In the genomic region with DNA sequence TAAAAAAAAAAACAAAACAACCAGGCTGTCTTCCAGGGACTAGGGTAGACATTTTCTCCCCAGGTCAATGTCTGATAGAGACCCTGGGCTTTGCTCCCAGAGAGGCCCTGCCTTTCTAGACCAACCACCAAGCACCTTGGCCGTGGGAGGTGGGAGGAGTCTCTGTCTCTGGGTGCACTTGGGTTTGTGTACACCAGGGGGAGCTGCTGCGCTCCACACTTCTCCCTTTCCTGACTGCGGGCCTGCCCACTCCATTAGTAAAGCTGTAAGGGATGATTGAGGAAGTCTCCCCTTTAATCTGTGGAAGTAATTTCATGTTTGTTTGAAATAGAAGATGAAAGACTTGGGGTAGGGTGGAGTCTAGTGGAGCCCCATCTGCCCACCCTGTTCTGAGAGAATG, we compare ENCODE assay signal across 8 mouse cellular contexts. TPM values are rescaled to one million over a fixed set of nuclear protein-coding genes. Genes with fewer than 3 reads are reported as not detected.
DNase-seq lines count a peak whose midpoint lies in the region; ATAC-seq and TF ChIP-seq lines count a peak whose summit lies in the region.
"Had no signal": no experiment of that assay in that cellular context is flagged by ENCODE, and none has a peak within 500 bp of the region (broad histone marks: within the 10 kb centered on the region; RNA-seq: fewer than 3 reads in every experiment).

No protein-coding gene starts in this region.

- peak; percentile 42 for DNase-seq in CH12.LX (ENCODE audit: extremely low read depth)
- DNase-seq in R1 (ENCODE audit: low read depth, low spot score): peak; percentile 84
- peak; percentile 44 for DNase-seq in lung, adult 2 months
- DNase-seq in spleen, postnatal 36 days (ENCODE audit: low spot score in 2 of 2): peak; percentile 23

- dilution Hi-C loops in CH12.LX (cut with MboI; ENCODE audit: extremely low pct_ligation_motif_present, extremely low pct_unique_long_range_greater_than_20kb, low sequenced_read_pairs): no loop called here

- H3K4me3 ChIP-seq in intestine, postnatal 0 days (ENCODE audit: low read depth, low read length): no peak overlapping the region
- H3K4me3 ChIP-seq in intestine, embryonic 15.5 days (replicated peaks): no peak overlapping the region
- no peak overlapping the region for H3K4me3 ChIP-seq in CH12.LX (replicated peaks in 1 of 3; ENCODE audit: low read depth in 2 of 3, low read length in 2 of 3, poor library complexity in 1 of 3)
- no peak overlapping the region for H3K4me3 ChIP-seq in embryonic fibroblast, embryonic 13.5 days (ENCODE audit: insufficient read depth, low read length)
- no peak overlapping the region for H3K4me3 ChIP-seq in lung, adult 2 months (replicated peaks; ENCODE audit: extremely low read depth, low read depth, low read length)
- H3K4me3 ChIP-seq: myocyte had no signal

- H3K79me2 ChIP-seq in CH12.LX (replicated peaks; ENCODE audit: control insufficient read depth, extremely low read depth, insufficient read depth, poor library complexity, severe bottlenecking): no peaks in the 10 kb centered on the region

- peaks cover 3% of the 10 kb centered on the region; the same call in 1 of the 2 replicates for H3K4me1 ChIP-seq in intestine, postnatal 0 days (replicated peaks; ENCODE audit: control insufficient read depth, insufficient read depth, low read length)
- H3K4me1 ChIP-seq in intestine, embryonic 15.5 days (replicated peaks): peaks cover 21% of the 10 kb centered on the region
- peaks cover 13 to 25% of the 10 kb centered on the region in 2 experiments for H3K4me1 ChIP-seq in CH12.LX (ENCODE audit: control insufficient read depth in 1 of 2, insufficient read depth in 2 of 2)
- no peaks in the 10 kb centered on the region for H3K4me1 ChIP-seq in embryonic fibroblast, embryonic 13.5 days (ENCODE audit: control insufficient read depth, insufficient read depth, low read length)
- H3K4me1 ChIP-seq in lung, adult 2 months (ENCODE audit: control insufficient read depth, insufficient read depth, low read length): no peaks in the 10 kb centered on the region

- WGBS in intestine, postnatal 0 days: 60% methylated on average over 3 of the region's 3 CpGs
- WGBS in intestine, embryonic 15.5 days: 55% methylated on average over 3 of the region's 3 CpGs
- 49% methylated on average over 3 of the region's 3 CpGs for WGBS in lung, adult 2 months

- TF ChIP-seq EP300 in CH12.LX (IDR thresholded peaks at IDR 0.05; ENCODE audit: low read length): no peak

- no peaks in the 10 kb centered on the region for H3K9me3 ChIP-seq in intestine, postnatal 0 days (ENCODE audit: control insufficient read depth)
- H3K9me3 ChIP-seq in intestine, embryonic 15.5 days: no peaks in the 10 kb centered on the region
- peaks cover 2% of the 10 kb centered on the region for H3K9me3 ChIP-seq in CH12.LX (replicated peaks; ENCODE audit: low read length)

- no peak for TF ChIP-seq POLR2A in CH12.LX (IDR thresholded peaks at IDR 0.05; ENCODE audit: low read depth, low read length)
- no peak for TF ChIP-seq POLR2A in embryonic fibroblast, embryonic 13.5 days (IDR thresholded peaks at IDR 0.05; ENCODE audit: low read depth, low read length)
- TF ChIP-seq POLR2A in lung, adult 2 months (IDR thresholded peaks at IDR 0.05; ENCODE audit: borderline replicate concordance, extremely low read depth, low read depth, low read length): no peak

- peak; percentile 47 for ATAC-seq in intestine, postnatal 0 days
- no peak for ATAC-seq in intestine, embryonic 15.5 days

- no peak overlapping the region for H3K4me2 ChIP-seq in intestine, postnatal 0 days (replicated peaks; ENCODE audit: low read depth)
- H3K4me2 ChIP-seq in intestine, embryonic 15.5 days (replicated peaks): no peak overlapping the region
- no peak overlapping the region for H3K4me2 ChIP-seq in CH12.LX (ENCODE audit: insufficient read depth, low read depth, poor library complexity, severe bottlenecking)

- in situ Hi-C loops in CH12.LX (cut with MboI; ENCODE audit: low pct_ligation_motif_present, low pct_unique_long_range_greater_than_20kb, low sequenced_read_pairs): no loop called here

- TF ChIP-seq CTCF in intestine, postnatal 0 days (IDR thresholded peaks at IDR 0.05; ENCODE audit: low read depth): peak; percentile 79
- TF ChIP-seq CTCF in CH12.LX (conservative IDR thresholded peaks at IDR 0.05 in 1 of 2, IDR thresholded peaks at IDR 0.05 in 1 of 2; ENCODE audit: low read depth in 2 of 2, low read length in 2 of 2): peak; percentile 27 to 64
- TF ChIP-seq CTCF in embryonic fibroblast, embryonic 13.5 days (IDR thresholded peaks at IDR 0.05; ENCODE audit: borderline replicate concordance, insufficient read depth, low read length): peak; percentile 64
- TF ChIP-seq CTCF in lung, adult 2 months (IDR thresholded peaks at IDR 0.05; ENCODE audit: insufficient read depth, low read length): peak; percentile 53

- H3K27ac ChIP-seq in intestine, postnatal 0 days (ENCODE audit: low read depth, low read length): no peak overlapping the region
- no peak overlapping the region for H3K27ac ChIP-seq in intestine, embryonic 15.5 days
- H3K27ac ChIP-seq in CH12.LX (ENCODE audit: insufficient read depth, low read depth): no peak overlapping the region
- H3K27ac ChIP-seq in embryonic fibroblast, embryonic 13.5 days (ENCODE audit: insufficient read depth, low read length): no peak overlapping the region

- H3K27me3 ChIP-seq in intestine, postnatal 0 days (replicated peaks; ENCODE audit: control insufficient read depth, insufficient read depth, low read length): no peaks in the 10 kb centered on the region
- H3K27me3 ChIP-seq in intestine, embryonic 15.5 days (replicated peaks): no peaks in the 10 kb centered on the region
- no peaks in the 10 kb centered on the region for H3K27me3 ChIP-seq in CH12.LX (replicated peaks)

- no peak overlapping the region for H3K9ac ChIP-seq in intestine, postnatal 0 days (ENCODE audit: low read depth, low read length)
- H3K9ac ChIP-seq in intestine, embryonic 15.5 days: no peak overlapping the region
- H3K9ac ChIP-seq in CH12.LX (ENCODE audit: insufficient read depth, low read depth): no peak overlapping the region

- peaks cover 29% of the 10 kb centered on the region for H3K36me3 ChIP-seq in intestine, postnatal 0 days (ENCODE audit: control insufficient read depth, insufficient read depth)
- peaks cover 6% of the 10 kb centered on the region; the same call in 1 of the 2 replicates for H3K36me3 ChIP-seq in intestine, embryonic 15.5 days
- peaks cover 24 to 71% of the 10 kb centered on the region in 2 experiments for H3K36me3 ChIP-seq in CH12.LX (replicated peaks in 1 of 2; ENCODE audit: control insufficient read depth in 1 of 2, insufficient read depth in 1 of 2, low read length in 1 of 2)

- peak; percentile 46 for TF ChIP-seq RAD21 in CH12.LX (IDR thresholded peaks at IDR 0.05; ENCODE audit: low read depth, low read length)

TF ChIP-seq in CH12.LX, 34 proteins besides CTCF, POLR2A, EP300 and RAD21:
- TF ChIP-seq SMC3 (IDR thresholded peaks at IDR 0.05; ENCODE audit: low read depth, low read length) (peak; percentile 50), E2F4 (IDR thresholded peaks at IDR 0.05; ENCODE audit: insufficient replicate concordance, low read depth, low read length) (no peak), SIN3A (IDR thresholded peaks at IDR 0.05; ENCODE audit: low read length) (no peak), IRF4 (IDR thresholded peaks at IDR 0.05; ENCODE audit: low read depth, low read length) (no peak)

RNA-seq across cellular contexts. Expression of a gene that starts 20.8 kb away (rescaled TPM):
- 24.7 and 27.1 TPM in 2 replicates for polyA plus RNA-seq in intestine, postnatal 0 days (2015; fragmentation: Nextera tagmentation; extraction: Ambion mirVana)
- 36.2 and 38.2 TPM in 2 replicates for polyA plus RNA-seq in intestine, embryonic 15.5 days (2015; fragmentation: Nextera tagmentation; extraction: Ambion mirVana)
- total RNA-seq in CH12.LX (2012; rRNA removed): 30.3 and 34.4 TPM in 2 replicates
- total RNA-seq in CH12.LX (2014; rRNA removed): 18.5 and 19.9 TPM in 2 replicates
- polyA plus RNA-seq in CH12.LX (2012; ENCODE audit: insufficient read length, low read depth): 40.4 and 54.8 TPM in 2 replicates
- polyA plus RNA-seq in embryonic fibroblast, embryonic 13.5 days (2011; ENCODE audit: insufficient read length, low read depth, missing spikeins): 20.8 and 26.7 TPM in 2 replicates
- 6.6 and 7.5 TPM in 2 replicates for polyA plus RNA-seq in lung, adult 2 months (2012; rRNA removed)

RNA-seq across cellular contexts. Expression of a gene that starts 20.9 kb away (rescaled TPM):
- 5.8 and 6.0 TPM in 2 replicates for polyA plus RNA-seq in intestine, postnatal 0 days (2015; fragmentation: Nextera tagmentation; extraction: Ambion mirVana)
- 13.3 and 14.0 TPM in 2 replicates for polyA plus RNA-seq in intestine, embryonic 15.5 days (2015; fragmentation: Nextera tagmentation; extraction: Ambion mirVana)
- 21.0 and 24.6 TPM in 2 replicates for total RNA-seq in CH12.LX (2012; rRNA removed)
- total RNA-seq in CH12.LX (2014; rRNA removed): 18.9 and 19.1 TPM in 2 replicates
- 14.0 and 16.5 TPM in 2 replicates for polyA plus RNA-seq in CH12.LX (2012; ENCODE audit: insufficient read length, low read depth)
- 5.1 and 5.6 TPM in 2 replicates for polyA plus RNA-seq in embryonic fibroblast, embryonic 13.5 days (2011; ENCODE audit: insufficient read length, low read depth, missing spikeins)
- polyA plus RNA-seq in lung, adult 2 months (2012; rRNA removed): 9.1 and 10.6 TPM in 2 replicates

Comparison
In these comparisons a context has a peak if more than half of its experiments do, and no peak if none do; other contexts are left out.
1. DNase-seq: peak in every context shown above with its lines; median percentile 84 in R1; 44 in lung, adult 2 months; 42 in CH12.LX; 23 in spleen, postnatal 36 days.